Mouse (Mus musculus) neutrophil, adult 5-6 weeks (primary cell): ENCODE results near the gene Cxcl12. TPM values are rescaled to one million over a fixed set of nuclear protein-coding genes. Genes with fewer than 3 reads are reported as not detected.

ENCODE experiments used
- ATAC-seq: fragments of 151-379, 151-347 bp; 2 replicates; pipeline ENCODE4 v1.8.0; 2017; ENCODE audit warnings: mild to moderate bottlenecking, moderate TSS enrichment; ENCODE audit not compliant: insufficient number of reproducible peaks, poor library complexity, low FRiP score, severe bottlenecking; ENCODE audit errors: extremely low read depth
- total RNA-seq: library from RNA; stranded (forward); fragments of 200-1000 nt; gene quantifications from 2 replicates; pipeline ENCODE4 v1.2.3, GENCODE M21; 2017

Cxcl12 gene
- total RNA-seq, 1 experiment from 2014 or later: not detected

DNA sequence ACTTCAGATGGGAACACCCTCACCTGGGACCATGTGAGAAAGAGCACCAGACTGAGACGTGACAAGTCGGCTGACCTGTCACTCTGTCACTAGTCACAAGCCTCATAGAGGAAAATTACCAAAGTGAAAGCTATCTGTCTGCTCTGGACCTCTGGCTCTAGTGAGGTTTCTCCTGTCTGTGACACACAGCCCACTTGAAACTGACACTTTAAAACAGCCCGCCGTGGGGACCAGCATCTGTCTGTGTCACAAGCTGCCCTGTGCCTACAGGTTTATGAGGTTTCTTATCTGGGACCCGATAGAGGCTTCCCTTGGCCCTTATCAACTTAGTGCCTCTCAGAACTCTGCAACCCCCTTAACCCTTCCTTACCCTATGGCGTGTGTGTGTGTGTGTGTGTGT, 41.8 kb downstream of the Cxcl12 start:
- no peak for ATAC-seq

DNA sequence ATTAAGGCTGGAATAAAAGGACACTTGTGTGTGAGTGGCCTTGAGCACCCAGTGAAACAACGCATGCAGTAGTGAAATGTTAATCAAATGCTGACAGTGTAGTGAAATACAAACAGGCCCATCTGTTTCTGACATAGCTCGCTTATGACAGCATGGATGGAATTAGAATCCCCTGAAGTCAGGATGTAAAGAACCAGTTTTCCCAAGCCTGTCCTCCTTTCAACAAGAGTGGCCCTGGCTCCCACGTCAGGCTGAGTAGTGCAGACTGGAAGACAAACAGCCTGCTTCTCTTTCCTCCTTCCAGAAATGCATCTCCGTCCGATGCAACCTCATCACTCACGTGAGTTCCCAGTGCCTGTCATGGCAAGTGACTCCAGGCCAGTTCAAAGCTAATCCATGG, 42.2 kb downstream of the Cxcl12 start:
- ATAC-seq: no peak

DNA sequence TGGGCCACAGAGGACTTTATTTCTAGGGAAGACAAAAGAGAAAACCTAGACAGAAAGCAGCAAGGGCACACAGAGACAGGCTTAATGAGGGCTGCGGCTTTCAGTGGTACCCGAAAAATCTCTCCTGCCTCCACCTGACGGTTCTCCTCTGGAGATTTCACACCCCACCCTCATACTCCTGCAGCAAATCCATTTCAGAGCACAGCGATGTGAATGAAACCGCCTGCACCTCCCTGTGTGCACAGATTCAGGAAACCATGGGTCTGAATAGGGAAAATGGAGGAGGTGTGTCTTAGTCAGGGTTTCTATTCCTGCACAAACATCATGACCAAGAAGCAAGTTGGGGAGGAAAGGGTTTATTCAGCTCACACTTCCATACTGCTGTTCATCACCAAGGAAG, 46.2 kb downstream of the Cxcl12 start:
- ATAC-seq: no peak

DNA sequence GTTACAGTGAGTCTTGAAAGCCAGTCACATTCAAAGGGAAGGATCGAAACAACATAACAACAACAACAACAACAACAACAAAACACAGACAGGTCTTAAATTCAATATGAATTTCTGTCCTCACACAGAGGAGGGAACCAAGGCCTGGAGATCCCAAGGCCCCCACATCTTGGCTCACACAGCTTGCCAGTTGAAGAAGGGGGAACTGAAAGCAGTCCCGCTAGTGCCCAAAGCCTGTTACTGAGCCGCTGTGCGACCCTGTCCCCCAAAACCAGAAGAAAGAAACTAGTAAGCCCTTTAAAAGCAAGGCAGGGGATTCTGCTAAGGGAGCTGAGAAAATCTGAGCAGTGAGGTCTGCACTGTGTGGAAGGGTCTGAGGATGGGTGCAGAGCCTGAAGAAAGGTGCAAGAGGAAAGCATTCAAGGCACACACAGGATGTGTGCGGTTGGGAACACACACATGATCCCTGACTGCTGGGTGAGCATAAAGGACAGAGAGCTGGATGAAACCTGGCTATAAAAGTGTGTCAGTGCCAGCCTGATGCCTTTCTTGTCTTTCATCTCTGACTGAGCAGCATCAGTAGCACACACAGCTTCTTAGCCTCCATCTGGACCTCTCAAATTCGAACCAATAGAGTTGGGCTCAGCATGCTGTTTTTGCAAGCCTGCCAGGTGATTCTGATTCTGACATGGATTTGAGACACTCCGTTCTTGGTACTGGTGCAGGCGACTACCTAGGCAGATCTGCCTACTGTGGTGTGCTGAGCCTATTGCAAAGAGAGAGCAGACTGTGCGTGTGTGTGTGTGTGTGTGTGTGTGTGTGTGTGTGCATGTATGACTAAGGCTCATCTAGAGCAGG, 50.3 kb downstream of the Cxcl12 start:
- ATAC-seq: no peak

DNA sequence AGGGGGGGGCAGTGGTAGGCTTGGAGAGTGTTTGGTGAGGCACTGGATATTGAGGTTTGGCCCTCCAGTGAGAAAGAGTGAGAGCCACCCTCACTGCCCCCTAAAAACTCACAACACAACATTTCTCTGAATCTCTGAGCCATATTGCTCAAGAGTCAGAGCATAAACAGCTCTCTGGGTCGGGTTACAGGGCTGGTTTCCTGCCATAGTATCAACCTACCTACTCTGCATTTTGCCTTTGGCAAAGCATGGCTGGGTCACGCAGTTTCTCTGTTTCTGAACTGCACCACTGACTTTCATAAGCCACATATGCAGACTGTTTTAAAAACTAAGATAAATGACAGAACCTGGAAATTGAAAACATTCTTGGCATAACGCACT, 51.0 kb downstream of the Cxcl12 start:
- no peak for ATAC-seq

DNA sequence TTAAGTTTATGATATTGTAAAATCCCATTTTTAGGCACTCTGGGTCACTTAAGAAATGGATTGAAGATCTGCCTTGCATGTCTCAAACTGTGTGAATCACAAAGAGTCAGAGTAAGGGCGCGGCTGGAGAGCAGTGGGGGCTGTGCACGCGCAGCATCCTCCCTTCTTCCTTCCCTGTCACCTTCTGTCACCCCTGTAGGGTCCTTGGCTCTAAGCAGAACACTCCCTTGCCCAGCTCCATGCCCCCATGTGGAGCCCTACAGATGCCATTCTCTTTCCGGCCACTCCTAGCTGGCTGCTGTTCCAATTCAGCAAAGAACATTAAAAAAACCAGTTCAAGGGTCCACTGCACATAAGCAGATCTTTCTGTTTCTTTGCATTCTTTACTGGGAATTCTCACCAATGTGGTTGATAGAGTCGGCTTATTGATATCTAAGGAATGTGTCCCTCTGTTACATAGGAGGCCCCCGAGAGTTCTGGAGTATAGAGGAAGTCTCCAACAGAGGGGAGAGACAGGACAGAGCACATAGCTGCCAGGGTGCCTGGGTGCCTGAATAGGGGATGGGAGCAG, 51.7 kb downstream of the Cxcl12 start:
- ATAC-seq: no peak

DNA sequence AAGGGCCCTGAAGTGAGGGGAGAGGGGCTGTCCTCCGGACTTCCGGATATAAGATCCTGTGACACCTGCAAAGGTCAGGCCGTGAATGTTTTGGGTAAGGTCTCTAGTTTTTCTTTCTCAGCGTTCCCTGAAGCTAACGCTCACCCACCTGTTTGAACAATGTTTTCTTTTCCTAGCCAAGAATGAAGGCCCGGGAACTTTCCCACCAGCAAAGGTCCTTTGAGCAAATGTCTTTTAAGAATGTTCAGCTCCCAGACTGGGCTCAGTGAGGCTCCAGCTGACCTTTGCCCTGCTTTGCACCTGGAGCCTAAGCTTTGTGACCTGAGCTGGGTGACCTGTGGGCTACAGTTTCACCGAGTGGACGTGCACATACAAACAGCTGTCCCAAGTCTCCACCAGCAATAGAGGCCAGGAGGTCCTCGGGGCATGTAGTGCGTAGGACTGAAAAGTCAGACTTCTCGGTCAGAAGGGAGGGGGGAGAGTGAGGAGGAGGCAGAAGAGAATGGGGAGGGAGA, 52.6 kb downstream of the Cxcl12 start:
- ATAC-seq: no peak
